Mouse (Mus musculus) thymus, adult 2 months (tissue): ENCODE results near the gene Selplg. TPM values are rescaled to one million over a fixed set of nuclear protein-coding genes. Genes with fewer than 3 reads are reported as not detected.

Experiments used
- DNase-seq: peaks from one replicate; pipeline ENCODE4 v3.0.0; 2021
- H3K27ac ChIP-seq: fragments of 200-500 bp; 2 replicates; pipeline ENCODE4 v1.5.1; 2012; ENCODE audit warnings: low read length, control low read depth; ENCODE audit not compliant: control insufficient read depth, insufficient read depth
- H3K27me3 ChIP-seq: fragments of 200-500 bp; 2 replicates; pipeline ENCODE4 v1.6.1; 2012; ENCODE audit warnings: mild to moderate bottlenecking, low read length, moderate library complexity, mixed read lengths; ENCODE audit not compliant: control insufficient read depth, insufficient read depth
- H3K36me3 ChIP-seq: fragments of 200-500 bp; 2 replicates; pipeline ENCODE4 v1.6.1; 2012; ENCODE audit warnings: mild to moderate bottlenecking, low read length, moderate library complexity; ENCODE audit not compliant: control insufficient read depth, insufficient read depth
- H3K4me1 ChIP-seq: fragments of 200-500 bp; replicated peaks from 2 replicates; pipeline ENCODE4 v1.6.1; 2012; ENCODE audit warnings: low read length; ENCODE audit not compliant: control insufficient read depth, insufficient read depth
- H3K4me3 ChIP-seq: fragments of 200-500 bp; 2 replicates; pipeline ENCODE4 v1.5.1; 2012; ENCODE audit warnings: mild to moderate bottlenecking, low read length, control low read depth, moderate library complexity; ENCODE audit not compliant: control insufficient read depth, insufficient read depth
- CTCF ChIP-seq: fragments of 200-500 bp; IDR thresholded peaks from 2 replicates; pipeline ENCODE4 v1.5.1; 2012; ENCODE audit warnings: mild to moderate bottlenecking, control low read depth, low read length, moderate library complexity, borderline replicate concordance; ENCODE audit not compliant: control insufficient read depth, poor library complexity, insufficient read depth; ENCODE audit errors: extremely low read depth
- POLR2A ChIP-seq: fragments of 200-500 bp; IDR thresholded peaks from 2 replicates; pipeline ENCODE4 v1.6.1; 2012; ENCODE audit warnings: mild to moderate bottlenecking, low read length, control low read depth, moderate library complexity; ENCODE audit not compliant: control insufficient read depth, poor library complexity, insufficient read depth; ENCODE audit errors: extremely low read depth
- WGBS: fragments of 180-500 bp; shearing (Covaris S2); methylation state at CpG from one replicate; pipeline ENCODE4 v1.1.7; 2018; 5-methylcytosine and 5-hydroxymethylcytosine counted together
- polyA plus RNA-seq: library from polyadenylated mRNA; depleted of rRNA; stranded (reverse); fragments of >200 nt; gene quantifications from 2 replicates; pipeline ENCODE4 v1.2.3, GENCODE M21; 2012

Gene Selplg
- polyA plus RNA-seq, 1 experiment: 783 TPM

- peaks cover 20% of the 10 kb centered on the region for H3K36me3 ChIP-seq
- H3K27ac ChIP-seq: no peak overlapping the region
- H3K4me3 ChIP-seq: no peak overlapping the region
- no peaks in the 10 kb centered on the region for H3K27me3 ChIP-seq
- no peak for TF ChIP-seq POLR2A
- no peak for TF ChIP-seq CTCF
- peaks cover 25% of the 10 kb centered on the region for H3K4me1 ChIP-seq
- no peak for DNase-seq
- 93% methylated on average over 8 of the region's 8 CpGs for WGBS
These were observed 14.2 kb upstream of the Selplg start for GRCm38 (mm10) chr5:113846656-113847055.

DNA sequence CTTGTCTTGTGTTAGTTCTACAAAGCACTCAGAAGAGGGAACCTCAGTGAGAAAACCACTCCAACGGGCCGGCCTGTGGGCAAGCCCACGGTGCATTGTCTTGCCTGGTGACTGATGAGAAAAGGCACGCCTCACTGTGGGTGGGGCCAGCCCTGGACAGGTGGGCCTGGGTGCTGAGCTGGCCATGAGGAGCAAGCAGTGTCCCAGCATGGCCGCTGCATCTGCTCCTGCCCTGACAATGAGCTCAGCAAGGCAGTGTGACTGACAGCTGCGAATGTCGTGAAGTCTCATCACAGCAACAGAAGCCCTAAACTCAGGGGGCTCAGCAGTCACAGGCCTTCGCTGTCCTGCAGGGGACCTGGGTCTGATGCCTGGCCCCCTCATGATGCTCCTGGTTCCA is 13.2 kb upstream of the Selplg start:
- Histone ChIP-seq H3K4me3 (no peak overlapping the region), H3K4me1 (peaks cover 29% of the 10 kb centered on the region), H3K36me3 (peaks cover 16% of the 10 kb centered on the region), H3K27ac (no peak overlapping the region), H3K27me3 (no peaks in the 10 kb centered on the region)
- 87% methylated on average over 8 of the region's 8 CpGs for WGBS
- TF ChIP-seq POLR2A: no peak
- no peak for TF ChIP-seq CTCF
- no peak for DNase-seq

DNA sequence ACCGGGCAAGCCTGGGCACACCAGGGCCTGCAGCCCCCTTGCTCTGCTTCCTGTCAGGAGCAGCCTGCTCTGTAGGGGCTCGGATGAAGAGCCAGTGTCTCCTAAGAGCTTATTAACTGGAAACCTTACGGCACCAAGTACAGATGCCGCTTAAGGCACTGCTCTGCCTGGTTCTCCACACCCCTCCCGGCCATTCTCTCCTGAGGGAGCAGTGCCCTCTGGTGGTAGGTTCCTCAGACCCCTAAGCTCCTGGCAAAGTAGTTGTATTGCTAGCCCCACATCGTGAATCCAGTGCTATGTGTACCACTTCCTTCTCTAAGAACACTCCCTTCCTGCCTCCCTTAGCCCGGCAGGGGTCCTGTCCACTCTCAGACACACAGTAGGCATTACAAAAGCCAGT is 12.3 kb upstream of the Selplg start:
- TF ChIP-seq POLR2A: no peak
- TF ChIP-seq CTCF: peak; percentile 82; the same call in 1 of the 2 replicates
- Histone ChIP-seq H3K4me1 (peaks cover 29% of the 10 kb centered on the region), H3K36me3 (peaks cover 11% of the 10 kb centered on the region), H3K4me3 (no peak overlapping the region), H3K27me3 (no peaks in the 10 kb centered on the region), H3K27ac (peak overlapping the region; percentile 17; the same call in 1 of the 2 replicates)
- WGBS: 4% methylated on average over 7 of the region's 7 CpGs
- DNase-seq: peak; percentile 92

DNA sequence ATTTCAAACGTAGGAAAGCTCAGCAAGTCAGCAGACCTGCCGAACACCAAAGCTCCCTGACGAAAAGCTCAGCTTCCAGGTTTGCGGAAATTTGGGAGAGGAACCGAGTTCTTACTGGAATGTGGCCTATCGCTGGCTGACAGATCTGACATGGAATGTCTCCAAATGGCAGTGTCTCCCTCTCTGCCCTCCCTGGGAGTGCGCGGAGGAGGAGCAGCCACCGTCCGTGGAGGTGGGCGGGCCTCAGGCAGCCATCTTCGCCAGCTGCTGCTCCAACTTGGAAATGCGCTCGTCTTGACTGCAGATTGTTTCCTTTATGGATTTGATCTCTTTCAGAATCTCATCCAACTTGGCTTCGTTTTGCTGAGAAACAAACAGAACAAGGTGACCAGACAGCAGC is 11.7 kb upstream of the Selplg start:
- 89% methylated on average over 15 of the region's 15 CpGs for WGBS

DNA sequence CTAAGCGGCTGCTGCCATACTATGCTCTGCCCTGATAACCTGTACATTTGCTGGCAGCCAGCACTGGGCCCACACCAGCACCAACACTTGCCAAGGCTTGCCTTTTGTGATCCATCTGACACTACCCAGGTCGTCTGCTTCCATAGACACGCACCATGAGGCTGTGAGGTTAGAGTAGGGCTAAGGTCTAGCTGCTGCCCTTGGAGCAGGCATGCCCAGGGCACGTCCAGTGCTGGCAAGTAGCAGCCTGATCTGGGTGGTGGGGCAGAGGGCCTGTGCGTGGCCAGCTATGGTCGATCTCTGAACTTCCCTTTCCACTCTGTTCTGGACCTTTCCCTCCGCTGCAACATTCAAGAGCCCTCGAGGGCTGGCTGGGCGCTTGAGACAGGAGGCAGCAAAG is 10.5 kb upstream of the Selplg start:
- TF ChIP-seq CTCF (no peak), POLR2A (no peak)
- no peak for DNase-seq
- Histone ChIP-seq H3K27ac (0 out of 2 replicates have a peak overlapping the region, but pooled peaks have one; percentile 8), H3K36me3 (peaks cover 11% of the 10 kb centered on the region), H3K4me1 (peaks cover 34% of the 10 kb centered on the region), H3K27me3 (no peaks in the 10 kb centered on the region), H3K4me3 (no peak overlapping the region)
- 80% methylated on average over 9 of the region's 9 CpGs for WGBS

More for the DNA sequence above, 11.7 kb upstream of the Selplg start:
- peak overlapping the region; percentile 17; the same call in 1 of the 2 replicates for H3K27ac ChIP-seq
- peaks cover 29% of the 10 kb centered on the region for H3K4me1 ChIP-seq
- TF ChIP-seq POLR2A (no peak), CTCF (no peak)
- H3K4me3 ChIP-seq: no peak overlapping the region
- H3K36me3 ChIP-seq: peaks cover 11% of the 10 kb centered on the region
- no peak for DNase-seq
- no peaks in the 10 kb centered on the region for H3K27me3 ChIP-seq

- Histone ChIP-seq H3K27me3 (no peaks in the 10 kb centered on the region), H3K36me3 (peaks cover 10% of the 10 kb centered on the region), H3K27ac (peak overlapping the region; percentile 82), H3K4me1 (peaks cover 39% of the 10 kb centered on the region), H3K4me3 (no peak overlapping the region)
- no peak for DNase-seq
- TF ChIP-seq POLR2A (no peak), CTCF (no peak)
- WGBS: 24% methylated on average over 9 of the region's 9 CpGs
These were observed 9.8 kb upstream of the Selplg start for GRCm38 (mm10) chr5:113842244-113842643.
